Mouse (Mus musculus) liver, postnatal 0 days (tissue): Measurements from ENCODE around the gene Stk32c.

Experiments
- CTCF ChIP-seq: sonication (generic); IDR thresholded peaks from 2 replicates; pipeline ENCODE4 v1.5.1; 2016; ENCODE audit warnings: antibody characterized with exemption, low read depth
- EP300 ChIP-seq: IDR thresholded peaks from 2 replicates; pipeline ENCODE4 v1.6.1; 2016; ENCODE audit warnings: antibody characterized with exemption, low read depth, mild to moderate bottlenecking

DNA sequence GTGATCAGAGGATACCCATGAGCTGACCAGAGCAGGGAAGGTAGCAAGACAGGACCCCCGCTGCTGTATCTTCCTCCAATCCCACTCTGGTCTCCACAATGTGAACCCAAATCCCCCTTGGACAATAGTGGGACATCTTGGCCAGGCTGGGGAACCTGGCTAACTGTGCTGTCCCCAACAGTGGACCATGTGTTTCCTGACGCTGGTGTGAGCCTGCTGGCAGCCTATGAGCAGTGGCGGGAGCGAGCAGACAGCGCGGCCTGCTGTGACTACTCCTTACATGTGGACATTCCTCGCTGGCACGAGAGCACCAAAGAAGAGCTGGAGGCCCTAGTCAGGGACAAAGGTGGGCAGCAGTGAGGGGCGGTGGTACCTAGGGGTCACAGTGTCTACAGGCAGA, 121.4 kb downstream of the Stk32c start:
- no peak for TF ChIP-seq EP300
- no peak for TF ChIP-seq CTCF
